Mouse (Mus musculus): ENCODE results near the gene Nim1k. TPM values are rescaled to one million over a fixed set of nuclear protein-coding genes. Genes with fewer than 3 reads are reported as not detected.
A peak's percentile ranks its signal among the peaks of the same experiment; 100 is the strongest.

The Nim1k gene
- polyA plus RNA-seq, 1 experiment from 2014 or later, result 3.1 TPM

GRCm38 (mm10) chr13:119754635-119755020, 1.1 kb downstream of the Nim1k start:
- Histone ChIP-seq H3K27me3 (no peaks in the 10 kb centered on the region), H3K4me3 (replicated peaks) (peak overlapping the region; percentile 60), H3K36me3 (peaks cover 5% of the 10 kb centered on the region; the same call in 1 of the 2 replicates), H3K9me3 (no peaks in the 10 kb centered on the region), H3K9ac (replicated peaks) (no peak overlapping the region; the same call in 1 of the 2 replicates), H3K27ac (no peak overlapping the region), H3K4me1 (replicated peaks) (peaks cover 26% of the 10 kb centered on the region), H3K4me2 (replicated peaks) (peak overlapping the region; percentile 96)
- 20% methylated on average over 3 of the region's 3 CpGs for WGBS
- no peak for ATAC-seq

- no peaks in the 10 kb centered on the region for H3K9me3 ChIP-seq
- no peak overlapping the region for H3K9ac ChIP-seq (replicated peaks)
- H3K4me1 ChIP-seq (replicated peaks), result peaks cover 23% of the 10 kb centered on the region
- WGBS, result 35% methylated on average over 9 of the region's 9 CpGs
- no peak overlapping the region; the same call in 1 of the 2 replicates for H3K4me3 ChIP-seq (replicated peaks)
- peak; percentile 21; the same call in 1 of the 2 replicates for ATAC-seq
- no peak overlapping the region for H3K27ac ChIP-seq
- H3K27me3 ChIP-seq, result no peaks in the 10 kb centered on the region
- H3K4me2 ChIP-seq (replicated peaks), result peak overlapping the region; percentile 96; the same call in 1 of the 2 replicates
- H3K36me3 ChIP-seq, result peaks cover under 1% of the 10 kb centered on the region; the same call in 1 of the 2 replicates
These were observed 1.6 kb downstream of the Nim1k start for GRCm38 (mm10) chr13:119753859-119754634.

GRCm38 (mm10) chr13:119746930-119747329, 8.8 kb downstream of the Nim1k start:
- WGBS, result 93% methylated on average over 4 of the region's 4 CpGs
- Histone ChIP-seq H3K9ac (replicated peaks) (no peak overlapping the region), H3K36me3 (no peaks in the 10 kb centered on the region), H3K4me1 (replicated peaks) (peaks cover 8% of the 10 kb centered on the region), H3K27me3 (no peaks in the 10 kb centered on the region), H3K4me2 (replicated peaks) (no peak overlapping the region), H3K27ac (no peak overlapping the region), H3K9me3 (no peaks in the 10 kb centered on the region), H3K4me3 (replicated peaks) (no peak overlapping the region)
- no peak for ATAC-seq

DNA sequence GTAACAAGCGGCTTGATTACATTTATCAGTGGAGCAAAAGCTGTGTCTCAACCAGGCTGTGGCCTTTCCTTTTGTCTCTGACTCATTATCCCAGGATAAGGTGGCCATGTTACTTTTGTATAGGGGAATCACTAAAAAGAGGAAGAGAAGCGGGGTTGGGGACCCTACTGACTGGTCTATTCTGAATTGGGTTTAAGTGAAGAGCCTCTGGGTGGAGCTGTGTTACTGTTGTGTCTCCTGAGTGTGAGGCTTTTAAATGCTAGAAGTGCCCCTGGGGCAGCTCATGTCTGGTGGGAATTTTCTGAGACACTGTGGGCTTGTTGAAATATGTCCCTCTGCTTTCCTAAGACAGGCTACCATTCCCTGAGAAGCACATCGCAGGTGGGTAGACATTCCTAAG, 12.2 kb downstream of the Nim1k start:
- no peaks in the 10 kb centered on the region for H3K9me3 ChIP-seq
- H3K27ac ChIP-seq, result no peak overlapping the region
- no peak for ATAC-seq
- H3K36me3 ChIP-seq, result no peaks in the 10 kb centered on the region
- no peak overlapping the region for H3K9ac ChIP-seq (replicated peaks)
- peaks cover 19% of the 10 kb centered on the region for H3K4me1 ChIP-seq (replicated peaks)
- H3K4me2 ChIP-seq (replicated peaks), result no peak overlapping the region
- WGBS, result 73% methylated on average over 3 of the region's 3 CpGs
- H3K27me3 ChIP-seq, result no peaks in the 10 kb centered on the region
- H3K4me3 ChIP-seq (replicated peaks), result no peak overlapping the region

- no peaks in the 10 kb centered on the region for H3K36me3 ChIP-seq
- H3K9me3 ChIP-seq, result no peaks in the 10 kb centered on the region
- no peak overlapping the region for H3K4me3 ChIP-seq (replicated peaks)
- peaks cover 19% of the 10 kb centered on the region for H3K4me1 ChIP-seq (replicated peaks)
- H3K27ac ChIP-seq, result no peak overlapping the region
- H3K27me3 ChIP-seq, result no peaks in the 10 kb centered on the region
- ATAC-seq, result no peak
- H3K9ac ChIP-seq (replicated peaks), result no peak overlapping the region
- H3K4me2 ChIP-seq (replicated peaks), result no peak overlapping the region
- WGBS, result 88% methylated on average over 6 of the region's 6 CpGs
These were observed 12.8 kb downstream of the Nim1k start for GRCm38 (mm10) chr13:119742711-119743415.

DNA sequence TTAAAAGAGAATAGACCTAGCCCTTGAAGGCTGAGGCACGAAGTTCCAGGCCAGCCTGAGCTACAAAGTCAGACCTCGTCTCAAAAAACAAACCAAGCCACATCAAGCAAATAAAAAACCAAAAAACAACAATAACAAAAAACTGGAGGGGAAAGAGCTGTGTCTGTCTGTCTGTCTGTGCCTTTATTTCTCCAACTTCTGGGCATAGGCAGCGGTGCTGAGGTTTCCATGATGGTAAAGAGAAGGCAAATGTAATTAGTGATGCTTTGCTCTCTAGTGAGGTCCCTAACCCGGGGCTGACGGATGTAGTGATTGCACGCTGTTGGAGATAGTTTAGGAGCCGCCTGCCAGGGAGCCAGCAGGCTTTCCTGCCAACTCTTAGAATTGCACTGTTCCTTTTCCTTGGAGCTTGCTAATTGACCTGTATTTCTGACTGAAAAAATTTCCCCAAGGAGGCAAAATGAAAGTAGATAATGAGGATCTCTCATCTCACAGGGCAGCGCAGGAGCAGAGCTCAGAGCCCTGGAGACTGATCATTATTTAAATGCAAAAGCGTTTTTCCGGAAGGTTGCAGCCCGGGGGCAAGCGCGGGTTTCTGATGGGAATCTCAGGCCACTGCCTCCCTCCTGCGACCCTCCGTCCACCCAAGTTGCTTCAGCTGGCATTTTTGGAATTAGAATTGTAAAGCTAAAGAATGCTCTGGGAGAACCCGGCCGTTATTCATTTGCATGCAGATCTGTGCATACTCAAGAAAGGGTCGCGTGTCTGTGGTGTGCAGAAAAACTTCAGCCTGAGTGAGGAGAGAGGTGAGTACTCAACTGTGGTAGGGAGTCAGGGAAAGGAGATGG, 14.1 kb downstream of the Nim1k start:
- H3K9me3 ChIP-seq, result no peaks in the 10 kb centered on the region
- H3K4me2 ChIP-seq (replicated peaks), result peak overlapping the region; percentile 53
- H3K4me3 ChIP-seq (replicated peaks), result peak overlapping the region; percentile 27
- WGBS, result 4% methylated on average over 19 of the region's 19 CpGs
- H3K27ac ChIP-seq, result peak overlapping the region; percentile 53
- H3K36me3 ChIP-seq, result no peaks in the 10 kb centered on the region
- H3K27me3 ChIP-seq, result no peaks in the 10 kb centered on the region
- peaks cover 19% of the 10 kb centered on the region for H3K4me1 ChIP-seq (replicated peaks)
- peak overlapping the region; percentile 53 for H3K9ac ChIP-seq (replicated peaks)
- ATAC-seq, result peak; percentile 77

- H3K36me3 ChIP-seq, result no peaks in the 10 kb centered on the region
- no peak for ATAC-seq
These were observed 24.2 kb downstream of the Nim1k start for GRCm38 (mm10) chr13:119731448-119731847.

DNA sequence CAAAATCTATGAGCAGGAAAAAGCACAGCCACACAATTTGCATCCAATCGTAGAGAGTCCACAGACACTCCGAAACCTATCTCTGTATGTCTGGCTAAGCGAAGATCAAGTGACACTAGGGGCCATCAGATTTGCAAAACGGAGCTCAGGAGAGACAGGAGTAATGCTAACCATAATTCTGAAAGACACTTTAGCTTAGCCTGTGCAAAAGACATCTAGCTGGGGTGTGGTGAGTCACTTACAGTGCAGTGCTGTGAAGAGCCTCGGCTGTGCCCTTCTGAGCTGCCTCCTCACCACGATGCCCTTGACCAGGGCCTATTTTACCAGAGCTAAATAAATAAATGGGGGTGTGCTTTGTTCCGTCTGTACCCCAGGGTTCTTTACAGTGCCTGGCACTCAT, 26.3 kb downstream of the Nim1k start:
- Histone ChIP-seq H3K36me3 (no peaks in the 10 kb centered on the region), H3K9me3 (no peaks in the 10 kb centered on the region), H3K27me3 (no peaks in the 10 kb centered on the region), H3K4me3 (replicated peaks) (no peak overlapping the region), H3K4me2 (replicated peaks) (no peak overlapping the region), H3K4me1 (replicated peaks) (peaks cover 4% of the 10 kb centered on the region), H3K27ac (no peak overlapping the region), H3K9ac (replicated peaks) (no peak overlapping the region)
- 93% methylated on average over 7 of the region's 7 CpGs for WGBS
- ATAC-seq, result no peak

More at GRCm38 (mm10) chr13:119731448-119731847, 24.2 kb downstream of the Nim1k start:
- Histone ChIP-seq H3K27me3 (no peaks in the 10 kb centered on the region), H3K4me3 (replicated peaks) (no peak overlapping the region), H3K9me3 (no peaks in the 10 kb centered on the region), H3K27ac (no peak overlapping the region), H3K4me2 (replicated peaks) (no peak overlapping the region), H3K4me1 (replicated peaks) (peaks cover 4% of the 10 kb centered on the region), H3K9ac (replicated peaks) (no peak overlapping the region)
- whole genome bisulfite sequencing, result 41% methylated on average over 6 of the region's 6 CpGs

- Histone ChIP-seq H3K4me2 (replicated peaks) (no peak overlapping the region), H3K27me3 (no peaks in the 10 kb centered on the region), H3K4me1 (replicated peaks) (peaks cover 4% of the 10 kb centered on the region), H3K4me3 (replicated peaks) (no peak overlapping the region), H3K9me3 (no peaks in the 10 kb centered on the region), H3K9ac (replicated peaks) (0 out of 2 replicates have a peak overlapping the region, but pooled peaks have one; percentile 26), H3K27ac (no peak overlapping the region), H3K36me3 (no peaks in the 10 kb centered on the region)
- WGBS, result 65% methylated on average over 26 of the region's 26 CpGs
- ATAC-seq, result peak; percentile 38; the same call in 1 of the 2 replicates
These were observed 27.9 kb downstream of the Nim1k start for GRCm38 (mm10) chr13:119727608-119728387.

DNA sequence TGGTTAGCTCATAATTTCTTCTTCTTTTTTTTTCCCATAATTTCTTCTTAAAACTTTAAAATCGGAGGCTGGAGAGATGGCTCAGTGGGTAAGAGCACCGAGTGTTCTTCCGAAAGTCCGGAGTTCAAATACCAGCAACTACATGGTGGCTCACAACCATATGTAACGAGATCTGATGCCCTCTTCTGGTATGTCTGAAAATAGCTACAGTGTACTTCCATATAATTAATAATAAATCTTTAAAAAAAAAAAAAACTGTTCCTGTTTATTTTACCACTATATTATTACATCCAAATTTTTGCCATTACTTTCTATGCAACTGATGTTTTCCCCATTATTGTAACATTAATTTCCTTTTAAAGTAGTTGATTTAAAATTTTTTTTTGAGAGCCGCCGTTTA, 31.1 kb downstream of the Nim1k start:
- H3K9me3 ChIP-seq, result no peaks in the 10 kb centered on the region
- ATAC-seq, result no peak
- H3K27me3 ChIP-seq, result no peaks in the 10 kb centered on the region
- no peak overlapping the region for H3K4me2 ChIP-seq (replicated peaks)
- no peak overlapping the region for H3K27ac ChIP-seq
- 88% methylated on average over 7 of the region's 7 CpGs for WGBS
- H3K9ac ChIP-seq (replicated peaks), result no peak overlapping the region
- H3K4me3 ChIP-seq (replicated peaks), result no peak overlapping the region
- no peaks in the 10 kb centered on the region for H3K36me3 ChIP-seq
- H3K4me1 ChIP-seq (replicated peaks), result peaks cover 4% of the 10 kb centered on the region

GRCm38 (mm10) chr13:119723368-119723767, 32.3 kb downstream of the Nim1k start:
- H3K4me3 ChIP-seq (replicated peaks), result no peak overlapping the region
- H3K27ac ChIP-seq, result no peak overlapping the region
- no peaks in the 10 kb centered on the region for H3K27me3 ChIP-seq
- WGBS, result 88% methylated on average over 5 of the region's 5 CpGs
- no peak overlapping the region for H3K4me2 ChIP-seq (replicated peaks)
- no peak for ATAC-seq
- H3K36me3 ChIP-seq, result no peaks in the 10 kb centered on the region
- no peaks in the 10 kb centered on the region for H3K9me3 ChIP-seq
- H3K9ac ChIP-seq (replicated peaks), result no peak overlapping the region
- H3K4me1 ChIP-seq (replicated peaks), result peaks cover 4% of the 10 kb centered on the region

Measured in midbrain, embryonic 13.5 days (tissue).